Comparison of ENCODE assay signal across 24 mouse cellular contexts in genomic region chr14:14927559-14927958, GRCm38 (mm10).
"Had no signal": no experiment of that assay in that cellular context is flagged by ENCODE, and none has a peak within 500 bp of the region (broad histone marks: within the 10 kb centered on the region; RNA-seq: fewer than 3 reads in every experiment).

No protein-coding gene starts in this region.

- H3K9ac ChIP-seq: heart, embryonic 13.5 days; heart, embryonic 15.5 days; hindbrain, embryonic 13.5 days; hindbrain, embryonic 15.5 days; kidney, embryonic 15.5 days; limb, embryonic 13.5 days had no signal

- H3K4me3 ChIP-seq: heart, adult 2 months; heart, embryonic 13.5 days; heart, embryonic 15.5 days; hindbrain, embryonic 13.5 days; hindbrain, embryonic 15.5 days; kidney, embryonic 15.5 days; limb, embryonic 13.5 days had no signal

- H3K4me1 ChIP-seq: heart, embryonic 13.5 days; heart, embryonic 15.5 days; hindbrain, embryonic 13.5 days; hindbrain, embryonic 15.5 days; kidney, embryonic 15.5 days; limb, embryonic 13.5 days had no signal

- DNase-seq: gastrocnemius, postnatal 14 days; gastrocnemius, postnatal 36 days; heart, adult 11 months; heart, adult 2 months; heart, postnatal 14 days; heart, postnatal 36 days; kidney, adult 11 months; kidney, adult 2 months; kidney, adult 9 months; kidney, postnatal 14 days; kidney, postnatal 36 days; layer of hippocampus, adult 9-11 months; layer of hippocampus, postnatal 36 days; left cerebral cortex, postnatal 4 days had no signal

- ATAC-seq: hindbrain, postnatal 0 days; intestine, embryonic 16.5 days had no signal

- H3K36me3 ChIP-seq: heart, embryonic 13.5 days; heart, embryonic 15.5 days; hindbrain, embryonic 13.5 days; hindbrain, embryonic 15.5 days; kidney, embryonic 15.5 days; limb, embryonic 13.5 days had no signal

- H3K4me2 ChIP-seq: heart, embryonic 11.5 days; heart, embryonic 13.5 days; heart, embryonic 15.5 days; hindbrain, embryonic 13.5 days; hindbrain, embryonic 15.5 days; kidney, embryonic 15.5 days; limb, embryonic 13.5 days had no signal

- H3K9me3 ChIP-seq: heart, embryonic 13.5 days; heart, embryonic 15.5 days; hindbrain, embryonic 13.5 days; hindbrain, embryonic 15.5 days; kidney, embryonic 15.5 days; limb, embryonic 13.5 days had no signal

- H3K27ac ChIP-seq: heart, adult 2 months; heart, embryonic 13.5 days; heart, embryonic 15.5 days; hindbrain, embryonic 13.5 days; hindbrain, embryonic 15.5 days; hindbrain, postnatal 0 days; kidney, embryonic 15.5 days; kidney, postnatal 0 days; limb, embryonic 13.5 days had no signal

- H3K27me3 ChIP-seq: heart, embryonic 13.5 days; heart, embryonic 15.5 days; hindbrain, embryonic 13.5 days; hindbrain, embryonic 15.5 days; kidney, embryonic 15.5 days; limb, embryonic 13.5 days had no signal
